Mouse (Mus musculus): ENCODE data around the gene Fitm2.

DNA sequence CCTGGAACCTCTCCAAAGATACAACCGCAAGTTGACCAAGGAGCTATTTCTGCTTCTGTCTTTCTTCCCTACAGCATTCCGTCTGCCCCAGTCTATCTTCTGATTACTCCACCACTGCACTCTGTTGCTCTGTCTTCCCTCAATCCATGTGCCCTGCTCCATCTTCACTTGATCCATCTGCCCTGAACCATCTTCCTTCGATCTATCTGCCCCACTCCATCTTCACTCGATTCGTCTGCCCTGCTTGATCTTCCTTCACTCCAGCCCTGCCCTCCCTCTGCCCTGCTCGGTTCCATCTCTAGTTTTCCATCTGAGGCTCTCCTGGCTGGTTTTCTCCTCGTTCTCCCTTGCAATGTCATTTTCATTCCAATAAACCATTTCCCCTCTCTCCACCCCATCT, 30.8 kb upstream of the Fitm2 start:
- TF ChIP-seq POLR2A (IDR thresholded peaks at IDR 0.05; ENCODE audit: insufficient read depth, low read depth, low read length) (no peak), CTCF (IDR thresholded peaks at IDR 0.05) (no peak), EP300 (IDR thresholded peaks at IDR 0.05; ENCODE audit: insufficient read depth, low read depth, low read length) (no peak)
